Mouse (Mus musculus) E14TG2a.4 (cell line): ENCODE measurements around the gene Ptprcap.
"Not testable (repeated sequence)": the region's sequence is repeated elsewhere in the genome, so short reads cannot be mapped to it uniquely, and the experiment has no call there.

ENCODE experiments used
- H3K27me3 ChIP-seq: 2 replicates; pipeline ENCODE4 v1.6.1; 2014; ENCODE audit warnings: low read length, control low read depth; ENCODE audit not compliant: insufficient read depth
- H3K36me3 ChIP-seq: 2 replicates; pipeline ENCODE4 v1.6.1; 2014; ENCODE audit warnings: low read length, control low read depth; ENCODE audit not compliant: insufficient read depth
- H3K4me1 ChIP-seq: replicated peaks from 2 replicates; pipeline ENCODE4 v1.6.1; 2014; ENCODE audit warnings: low read depth, low read length, control low read depth
- H3K4me3 ChIP-seq: replicated peaks from 2 replicates; pipeline ENCODE4 v1.5.1; 2014; ENCODE audit warnings: mild to moderate bottlenecking, low read length
- H3K9me3 ChIP-seq: 2 replicates; pipeline ENCODE4 v1.6.1; 2014; ENCODE audit warnings: low read length, control low read depth
- CTCF ChIP-seq: conservative IDR thresholded peaks from 2 replicates; pipeline ENCODE4 v1.5.1; 2014; ENCODE audit warnings: low read length
- NANOG ChIP-seq: IDR thresholded peaks from 2 replicates; pipeline ENCODE4 v1.6.1; 2014; ENCODE audit warnings: borderline replicate concordance, low read length, mixed read lengths
- POU5F1 ChIP-seq: IDR thresholded peaks from 2 replicates; pipeline ENCODE4 v1.6.1; 2014; ENCODE audit warnings: low read length, borderline replicate concordance

Ptprcap gene

GRCm38 (mm10) chr19:4122411-4123370 lies 30.7 kb upstream of the Ptprcap start:
- Histone ChIP-seq H3K9me3 (no peaks in the 10 kb centered on the region), H3K4me3 (no peak overlapping the region), H3K36me3 (peaks cover 28% of the 10 kb centered on the region), H3K27me3 (no peaks in the 10 kb centered on the region), H3K4me1 (peaks cover 60% of the 10 kb centered on the region)
- TF ChIP-seq POU5F1 (no peak), CTCF (no peak), NANOG (no peak)

- H3K36me3 ChIP-seq = peaks cover 30% of the 10 kb centered on the region
- H3K4me1 ChIP-seq = peaks cover 61% of the 10 kb centered on the region
- H3K27me3 ChIP-seq = no peaks in the 10 kb centered on the region
- no peaks in the 10 kb centered on the region for H3K9me3 ChIP-seq
- TF ChIP-seq POU5F1 = no peak
- TF ChIP-seq CTCF = no peak
- TF ChIP-seq NANOG = no peak
- H3K4me3 ChIP-seq = no peak overlapping the region
Observed at GRCm38 (mm10) chr19:4124432-4124831, 29.0 kb upstream of the Ptprcap start.

GRCm38 (mm10) chr19:4125268-4125667 lies 28.1 kb upstream of the Ptprcap start:
- peaks cover 68% of the 10 kb centered on the region for H3K4me1 ChIP-seq
- not testable (repeated sequence) for H3K4me3 ChIP-seq, H3K27me3 ChIP-seq, H3K9me3 ChIP-seq
- H3K36me3 ChIP-seq = peaks cover 33% of the 10 kb centered on the region

GRCm38 (mm10) chr19:4125741-4126696 lies 27.4 kb upstream of the Ptprcap start, which contains the start of gene Aip:
Gene Aip (minus strand): TSS chr19:4125858.
- peaks cover 67% of the 10 kb centered on the region for H3K4me1 ChIP-seq
- no peaks in the 10 kb centered on the region for H3K27me3 ChIP-seq
- peak within 1 kb of the TSS; percentile 94 for H3K4me3 ChIP-seq
- TF ChIP-seq NANOG (no peak), CTCF (peak; percentile 33), POU5F1 (no peak)
- no peaks in the 10 kb centered on the region for H3K9me3 ChIP-seq
- H3K36me3 ChIP-seq = peaks cover 35% of the 10 kb centered on the region

GRCm38 (mm10) chr19:4126759-4127495 lies 26.5 kb upstream of the Ptprcap start:
- Histone ChIP-seq H3K4me3 (peak overlapping the region; percentile 94), H3K9me3 (no peaks in the 10 kb centered on the region), H3K36me3 (peaks cover 44% of the 10 kb centered on the region), H3K27me3 (no peaks in the 10 kb centered on the region), H3K4me1 (peaks cover 71% of the 10 kb centered on the region)
- no peak for TF ChIP-seq POU5F1
- no peak for TF ChIP-seq NANOG
- TF ChIP-seq CTCF = no peak

- Histone ChIP-seq H3K9me3 (no peaks in the 10 kb centered on the region), H3K36me3 (peaks cover 60% of the 10 kb centered on the region), H3K27me3 (no peaks in the 10 kb centered on the region), H3K4me1 (peaks cover 72% of the 10 kb centered on the region), H3K4me3 (no peak overlapping the region)
- TF ChIP-seq POU5F1 (no peak), NANOG (no peak), CTCF (no peak)
Observed at GRCm38 (mm10) chr19:4129462-4129861, 23.9 kb upstream of the Ptprcap start.

GRCm38 (mm10) chr19:4130106-4130505 lies 23.3 kb upstream of the Ptprcap start:
- no peak overlapping the region for H3K4me3 ChIP-seq
- peaks cover 60% of the 10 kb centered on the region for H3K36me3 ChIP-seq
- peaks cover 74% of the 10 kb centered on the region for H3K4me1 ChIP-seq
- TF ChIP-seq CTCF (no peak), NANOG (no peak), POU5F1 (no peak)
- H3K9me3 ChIP-seq = no peaks in the 10 kb centered on the region
- no peaks in the 10 kb centered on the region for H3K27me3 ChIP-seq

- Histone ChIP-seq H3K36me3 (peaks cover 60% of the 10 kb centered on the region), H3K27me3 (no peaks in the 10 kb centered on the region), H3K4me1 (peaks cover 80% of the 10 kb centered on the region), H3K9me3 (no peaks in the 10 kb centered on the region), H3K4me3 (no peak overlapping the region)
- TF ChIP-seq NANOG = no peak
- TF ChIP-seq CTCF = no peak
- no peak for TF ChIP-seq POU5F1
Observed at GRCm38 (mm10) chr19:4131075-4131474, 22.3 kb upstream of the Ptprcap start.
